Mouse (Mus musculus): ENCODE results near the gene Otud6a.

- no peak for TF ChIP-seq CTCF (IDR thresholded peaks at IDR 0.05; ENCODE audit: low read depth)
- TF ChIP-seq EP300 (IDR thresholded peaks at IDR 0.05; ENCODE audit: low read depth), result no peak
Measured at GRCm38 (mm10) chrX:100400900-100401299, 27.9 kb upstream of the Otud6a start.

Measured in heart, postnatal 0 days (tissue).